Mouse (Mus musculus) E14TG2a.4 (cell line): ENCODE measurements around the gene Lrrc40.

Source experiments
- CTCF ChIP-seq: conservative IDR thresholded peaks from 2 replicates; pipeline ENCODE4 v1.5.1; 2014; ENCODE audit warnings: low read length
- NANOG ChIP-seq: IDR thresholded peaks from 2 replicates; pipeline ENCODE4 v1.6.1; 2014; ENCODE audit warnings: borderline replicate concordance, low read length, mixed read lengths
- POU5F1 ChIP-seq: IDR thresholded peaks from 2 replicates; pipeline ENCODE4 v1.6.1; 2014; ENCODE audit warnings: low read length, borderline replicate concordance

DNA sequence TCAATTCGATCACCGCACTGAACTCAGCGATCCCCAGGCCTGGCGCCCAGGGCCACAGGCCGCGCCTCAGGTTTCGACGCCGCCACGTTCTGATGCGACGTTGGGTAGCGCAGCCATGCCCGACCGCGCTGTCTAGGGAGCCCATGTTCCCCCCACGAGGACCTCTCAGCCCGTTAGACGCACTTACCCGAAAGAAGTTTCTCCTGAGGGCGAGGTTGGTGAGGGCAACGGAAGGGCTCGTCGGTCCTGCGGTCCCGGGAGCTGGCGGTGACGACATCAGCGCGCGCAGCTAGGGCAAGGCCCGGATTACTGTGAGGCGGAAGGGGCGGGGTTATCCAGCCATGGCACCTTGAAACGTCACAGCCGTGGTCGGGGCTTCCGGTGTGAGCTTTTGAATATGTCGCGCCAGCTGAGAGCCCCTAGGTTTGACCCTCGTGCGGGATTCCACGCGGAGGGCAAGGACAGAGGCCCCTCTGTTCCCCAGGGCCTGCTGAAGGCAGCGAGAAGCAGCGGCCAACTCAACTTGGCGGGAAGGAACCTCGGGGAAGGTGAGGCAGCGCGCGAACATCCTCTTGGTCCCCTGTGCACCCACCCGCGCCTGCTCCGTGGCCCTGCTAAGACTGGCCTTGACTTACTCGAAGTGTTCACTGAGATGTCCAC lies at the start of gene Lrrc40, which contains the start of gene Srsf11:
- TF ChIP-seq CTCF = no peak
- no peak for TF ChIP-seq NANOG
- TF ChIP-seq POU5F1 = no peak
